Mouse (Mus musculus) MEL (cell line): ENCODE data around the gene Atp1b4. TPM values are rescaled to one million over a fixed set of nuclear protein-coding genes. Genes with fewer than 3 reads are reported as not detected.
"Not testable (repeated sequence)": the region's sequence is repeated elsewhere in the genome, so short reads cannot be mapped to it uniquely, and the experiment has no call there.

Experiments
- DNase-seq: peaks from one replicate; pipeline ENCODE4 v3.0.0; 2011; ENCODE audit warnings: low read depth, low spot score
- H3K27ac ChIP-seq: 2 replicates; pipeline ENCODE4 v1.5.1; 2012; ENCODE audit warnings: low read depth, mild to moderate bottlenecking, control low read depth, low read length, moderate library complexity; ENCODE audit not compliant: control insufficient read depth
- H3K27me3 ChIP-seq, 2 experiments: fragments of 150-350 bp in 1 of 2; sonication (generic) in 1 of 2; 2 replicates each; pipeline ENCODE4 v1.6.1; 2012; ENCODE audit warnings: low read length in 2 of 2, mild to moderate bottlenecking in 2 of 2, improper control_type of control experiment in 1 of 2, moderate library complexity in 1 of 2; ENCODE audit not compliant: insufficient read depth in 2 of 2, control insufficient read depth in 1 of 2
- H3K36me3 ChIP-seq, 2 experiments: 2 replicates each; pipeline ENCODE4 v1.6.1; 2012 to 2014; ENCODE audit warnings: low read length in 2 of 2, improper control_type of control experiment in 1 of 2, inconsistent platforms in 1 of 2, mild to moderate bottlenecking in 1 of 2; ENCODE audit not compliant: insufficient read depth in 2 of 2, control insufficient read depth in 1 of 2
- H3K4me1 ChIP-seq, 2 experiments: fragments of 150-350 bp in 1 of 2; sonication (generic) in 1 of 2; 2 replicates each; pipeline ENCODE4 v1.6.1; 2012; ENCODE audit warnings: low read length in 2 of 2, improper control_type of control experiment in 1 of 2, mild to moderate bottlenecking in 1 of 2; ENCODE audit not compliant: insufficient read depth in 2 of 2, control insufficient read depth in 1 of 2
- H3K4me3 ChIP-seq, 2 experiments: fragments of 150-350 bp in 1 of 2; sonication (generic) in 1 of 2; 2 replicates each; pipeline ENCODE4 v1.5.1; 2012; ENCODE audit warnings: low read depth in 2 of 2, low read length in 2 of 2, mild to moderate bottlenecking in 2 of 2, moderate library complexity in 2 of 2, control low read depth in 1 of 2, improper control_type of control experiment in 1 of 2; ENCODE audit not compliant: control insufficient read depth in 1 of 2, insufficient read depth in 1 of 2
- H3K79me2 ChIP-seq: 2 replicates; pipeline ENCODE4 v1.6.1; 2012; ENCODE audit warnings: mild to moderate bottlenecking, low read length, moderate library complexity; ENCODE audit not compliant: control insufficient read depth, poor library complexity, insufficient read depth
- H3K9ac ChIP-seq: 2 replicates; pipeline ENCODE4 v1.6.1; 2012; ENCODE audit warnings: low read depth, mild to moderate bottlenecking, control low read depth, low read length, moderate library complexity; ENCODE audit not compliant: control insufficient read depth, poor library complexity, severe bottlenecking
- H3K9me3 ChIP-seq: fragments of 150-350 bp; sonication (generic); replicated peaks from 2 replicates; pipeline ENCODE4 v1.6.1; 2012; ENCODE audit warnings: mild to moderate bottlenecking, low read length, improper control_type of control experiment, moderate library complexity; ENCODE audit not compliant: insufficient read depth
- polyA plus RNA-seq, 2 experiments: library from polyadenylated mRNA; stranded (reverse) in 1 of 2; unstranded in 1 of 2; fragments of >175 nt in 1 of 2; fragments of >200 nt in 1 of 2; gene quantifications; 2 replicates each; pipeline versions ENCODE4 v1.2.1 to v1.2.4; 2012; ENCODE audit warnings: low replicate concordance in 2 of 2, low read depth in 1 of 2; ENCODE audit not compliant: insufficient read length in 2 of 2, insufficient read depth in 1 of 2, missing spikeins in 1 of 2
- total RNA-seq: library from RNA; depleted of rRNA; stranded (reverse); fragments of 300-350 nt; gene quantifications from 2 replicates; pipeline ENCODE4 v1.2.3, GENCODE M21; 2012; rRNA removed

The Atp1b4 gene
- total and polyA plus RNA-seq, 3 experiments: not detected

DNA sequence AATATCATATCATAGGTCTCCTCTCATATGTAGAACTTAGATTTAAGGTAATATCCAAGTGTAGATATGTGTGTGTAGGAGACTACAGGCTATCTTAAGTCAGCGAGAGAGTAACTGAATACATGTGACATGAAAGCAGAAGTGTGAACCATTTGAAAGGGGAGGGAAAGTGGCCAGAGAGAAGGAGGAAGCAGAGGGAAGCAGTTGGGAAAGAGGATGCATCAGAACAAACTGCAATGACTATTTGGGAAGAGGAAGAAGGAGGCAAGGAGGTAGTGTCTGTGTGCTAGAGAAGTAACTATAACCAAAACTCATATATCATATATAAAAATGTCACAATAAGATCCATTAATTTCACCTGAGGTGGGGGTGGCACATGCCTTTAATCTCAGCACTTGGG, 57.2 kb downstream of the Atp1b4 start:
- not testable (repeated sequence) for H3K27ac ChIP-seq, H3K27me3 ChIP-seq, H3K4me1 ChIP-seq, DNase-seq, H3K36me3 ChIP-seq, H3K4me3 ChIP-seq, H3K9me3 ChIP-seq, H3K79me2 ChIP-seq, H3K9ac ChIP-seq

Other genes starting within 250 kb of the Atp1b4 start
- gene Rhox10, start 249.7 kb upstream of the Atp1b4 start, total RNA-seq: not detected in 2 replicates
- not detected for gene Rhox10, start 249.7 kb upstream of the Atp1b4 start, polyA plus RNA-seq
- gene Rhox11, start 231.0 kb upstream of the Atp1b4 start, total RNA-seq: not detected in 2 replicates
- gene Rhox11, start 231.0 kb upstream of the Atp1b4 start, polyA plus RNA-seq: not detected
- not detected in 2 replicates for gene Rhox12, start 205.3 kb upstream of the Atp1b4 start, total RNA-seq
- gene Rhox12, start 205.3 kb upstream of the Atp1b4 start, polyA plus RNA-seq: not detected
- gene Rhox13, start 195.0 kb upstream of the Atp1b4 start, total RNA-seq: not detected in 2 replicates
- not detected for gene Rhox13, start 195.0 kb upstream of the Atp1b4 start, polyA plus RNA-seq
- gene Zbtb33, start 126.4 kb upstream of the Atp1b4 start, total RNA-seq: 6.5 and 7.0 TPM in 2 replicates
- 1 to 10 TPM in 1 of 2 experiments, not detected in 1; 6.6 TPM for gene Zbtb33, start 126.4 kb upstream of the Atp1b4 start, polyA plus RNA-seq
- gene Tmem255a, start 63.7 kb upstream of the Atp1b4 start, total RNA-seq: 0.10 and 0.15 TPM in 2 replicates
- not detected for gene Tmem255a, start 63.7 kb upstream of the Atp1b4 start, polyA plus RNA-seq
- gene Lamp2, start 140.3 kb downstream of the Atp1b4 start, total RNA-seq: 20.6 and 23.1 TPM in 2 replicates
- gene Lamp2, start 140.3 kb downstream of the Atp1b4 start, polyA plus RNA-seq: 10 to 100 TPM; 28.9 to 80.5 TPM